Mouse (Mus musculus) gastrocnemius, postnatal 4 days (tissue): ENCODE results near the gene Mgmt. TPM values are rescaled to one million over a fixed set of nuclear protein-coding genes. Genes with fewer than 3 reads are reported as not detected.

Source experiments
- DNase-seq, 2 experiments: peaks; one replicate each; pipeline ENCODE4 v3.0.0; 2021 to 2022; ENCODE audit warnings: low spot score in 2 of 2, mixed read lengths in 2 of 2
- total RNA-seq, 2 experiments: library from RNA; stranded (reverse); gene quantifications; 2 replicates each; pipeline ENCODE4 v1.2.3; 2021

Gene Mgmt
- total RNA-seq, 2 experiments from 2014 or later, result 3.0 to 3.9 TPM

DNA sequence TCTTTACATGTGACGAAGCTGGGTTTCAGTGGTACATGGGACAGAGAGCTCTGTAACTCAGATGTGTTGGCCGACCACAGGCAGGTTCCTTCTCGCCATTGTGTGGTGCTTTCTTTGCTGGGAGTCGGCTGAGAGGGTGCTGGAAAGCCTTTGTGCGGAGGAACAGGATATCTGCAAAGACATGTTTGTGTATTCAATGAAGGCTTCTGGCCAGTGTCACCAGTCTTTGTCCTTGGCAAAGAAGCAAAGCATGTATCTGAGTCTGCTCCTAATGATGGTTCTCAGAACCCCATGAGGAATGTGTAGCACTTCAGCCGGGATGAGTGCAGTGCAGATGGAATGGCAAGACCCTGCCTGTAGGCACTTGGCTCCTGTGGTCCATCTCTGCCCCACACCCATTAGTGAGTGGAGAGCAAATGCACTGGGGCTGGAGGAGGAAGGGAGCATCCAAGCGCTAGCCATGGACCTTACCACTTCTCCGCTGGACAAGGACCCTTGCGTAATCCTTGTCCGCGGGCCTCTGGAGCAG, 14.3 kb downstream of the Mgmt start:
- no peak for DNase-seq

GRCm38 (mm10) chr7:136912901-136913300, 18.5 kb downstream of the Mgmt start:
- DNase-seq, result no peak

- DNase-seq, result no peak
Observed at GRCm38 (mm10) chr7:136916021-136916420, 21.6 kb downstream of the Mgmt start.

GRCm38 (mm10) chr7:136920976-136921755, 26.8 kb downstream of the Mgmt start:
- no peak for DNase-seq

DNA sequence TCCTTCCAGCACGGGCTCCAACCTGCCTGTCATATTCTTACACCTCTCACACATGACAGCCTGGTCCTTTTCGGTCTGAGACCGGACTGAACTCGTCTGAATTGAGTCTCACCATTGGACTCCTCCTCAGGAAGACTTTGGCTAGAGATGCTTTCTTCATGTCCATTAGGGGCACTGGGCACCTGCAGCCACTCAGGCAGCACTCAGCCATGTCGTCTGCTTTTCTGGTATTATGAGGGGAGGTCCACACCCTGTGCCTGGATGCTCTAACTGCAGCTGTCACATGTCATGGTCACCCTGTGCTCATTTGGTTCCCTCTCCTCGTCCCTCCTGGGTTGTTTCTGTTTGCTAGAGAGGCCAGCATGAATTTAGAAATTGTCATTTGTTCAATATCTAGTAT, 27.8 kb downstream of the Mgmt start:
- DNase-seq, result no peak

GRCm38 (mm10) chr7:136924610-136925260, 30.3 kb downstream of the Mgmt start:
- no peak for DNase-seq

GRCm38 (mm10) chr7:136926178-136926577, 31.8 kb downstream of the Mgmt start:
- DNase-seq, result no peak

GRCm38 (mm10) chr7:136930451-136930850, 36.0 kb downstream of the Mgmt start:
- DNase-seq, result no peak

GRCm38 (mm10) chr7:136933367-136933766, 39.0 kb downstream of the Mgmt start:
- DNase-seq, result no peak

DNA sequence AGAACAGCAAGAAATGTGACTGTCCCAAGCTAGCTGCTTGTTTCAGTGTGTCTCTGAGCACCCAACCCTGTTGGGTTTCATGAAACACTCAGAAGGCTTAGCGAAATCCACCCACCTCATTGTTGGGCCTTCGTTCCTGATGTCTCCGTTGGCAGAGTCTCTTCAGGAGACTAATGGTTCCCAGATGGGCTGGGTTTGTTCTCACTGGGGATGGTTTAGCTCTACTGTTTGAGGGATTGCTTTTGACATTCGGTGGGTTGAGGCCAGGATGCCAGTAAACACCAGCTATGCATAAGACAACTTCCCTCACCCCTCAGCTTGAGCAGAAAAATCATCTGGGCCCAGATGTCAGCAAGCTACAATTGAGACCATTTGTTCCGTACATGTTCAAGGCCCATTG, 39.9 kb downstream of the Mgmt start:
- DNase-seq, result no peak

DNA sequence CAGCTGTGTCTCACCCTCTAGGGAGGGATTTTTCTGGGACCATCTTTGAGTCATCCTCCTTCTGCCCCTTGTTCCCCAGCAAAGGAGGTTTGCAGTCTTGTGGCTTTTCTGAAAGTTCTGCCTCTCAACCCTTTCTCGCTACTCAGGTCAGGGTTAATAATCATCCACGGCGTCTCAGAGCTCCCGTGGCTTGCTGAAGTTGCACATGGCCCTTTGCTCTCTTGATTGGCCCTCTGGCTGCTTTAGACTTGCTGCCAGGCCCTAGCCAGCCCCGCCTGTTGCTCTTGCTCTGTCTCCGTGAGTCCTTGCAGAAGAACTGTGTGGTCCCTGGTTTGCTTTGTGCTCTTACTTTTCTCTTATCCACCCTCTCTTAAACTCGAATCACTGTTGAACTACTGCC, 40.4 kb downstream of the Mgmt start:
- no peak for DNase-seq

GRCm38 (mm10) chr7:136938371-136938770, 44.0 kb downstream of the Mgmt start:
- no peak for DNase-seq

DNA sequence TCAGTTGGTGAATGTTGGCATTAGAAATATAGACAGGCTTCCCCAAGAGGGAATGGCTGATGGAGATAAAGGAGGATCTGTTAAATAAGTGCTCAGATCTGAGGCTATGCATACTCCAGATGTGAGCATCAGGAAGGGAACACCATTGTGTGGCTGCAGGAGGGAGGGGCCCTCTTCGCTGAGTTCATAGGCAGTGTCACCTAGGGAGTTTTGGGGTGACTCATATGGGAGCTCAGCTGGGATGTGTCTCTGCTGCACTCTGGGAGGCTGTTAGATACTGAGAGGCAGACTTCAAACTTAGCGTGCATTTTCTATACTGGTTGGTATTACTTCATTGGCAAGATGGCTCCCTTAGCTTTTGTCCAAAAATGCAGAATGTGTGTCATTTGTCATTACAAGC, 48.0 kb downstream of the Mgmt start:
- DNase-seq, result no peak

DNA sequence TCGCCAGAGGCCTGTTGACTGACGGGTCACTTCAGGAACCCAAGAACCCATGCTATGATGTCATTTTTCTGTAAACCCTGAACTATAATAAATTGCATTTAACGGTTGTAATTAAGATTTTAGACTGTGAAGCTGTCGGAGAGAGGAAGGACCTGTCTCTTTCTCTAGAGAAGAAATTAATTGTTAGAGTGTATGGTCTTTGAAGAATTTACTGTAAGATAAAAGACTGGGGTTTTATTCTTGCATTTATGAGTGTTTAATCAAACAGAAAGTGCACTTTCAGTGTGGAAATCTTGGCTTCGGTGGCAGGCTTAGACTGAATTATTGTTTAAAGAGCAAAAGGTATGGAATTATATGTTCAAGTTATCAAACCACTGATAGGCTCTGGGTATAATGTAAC, 49.5 kb downstream of the Mgmt start:
- DNase-seq, result no peak

DNA sequence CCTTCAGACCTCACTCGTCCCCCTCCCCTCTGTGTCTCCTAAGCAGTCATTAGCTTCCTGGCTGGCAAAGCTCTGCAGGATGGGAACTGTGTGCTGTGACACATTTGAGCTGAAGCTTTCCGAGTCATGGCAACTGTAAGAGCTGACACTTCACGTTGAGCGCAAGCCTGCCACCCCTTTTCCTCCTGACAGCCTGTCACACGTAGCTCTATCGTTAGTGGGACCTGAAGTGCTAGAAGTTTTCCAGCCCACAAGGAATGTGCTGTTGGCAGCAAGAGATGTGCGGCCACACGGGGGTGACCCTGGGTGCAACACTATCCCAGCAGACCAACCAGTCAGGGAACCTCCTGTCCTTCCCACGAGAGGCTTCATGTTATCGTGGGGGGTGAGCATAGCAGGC, 51.3 kb downstream of the Mgmt start:
- no peak for DNase-seq

DNA sequence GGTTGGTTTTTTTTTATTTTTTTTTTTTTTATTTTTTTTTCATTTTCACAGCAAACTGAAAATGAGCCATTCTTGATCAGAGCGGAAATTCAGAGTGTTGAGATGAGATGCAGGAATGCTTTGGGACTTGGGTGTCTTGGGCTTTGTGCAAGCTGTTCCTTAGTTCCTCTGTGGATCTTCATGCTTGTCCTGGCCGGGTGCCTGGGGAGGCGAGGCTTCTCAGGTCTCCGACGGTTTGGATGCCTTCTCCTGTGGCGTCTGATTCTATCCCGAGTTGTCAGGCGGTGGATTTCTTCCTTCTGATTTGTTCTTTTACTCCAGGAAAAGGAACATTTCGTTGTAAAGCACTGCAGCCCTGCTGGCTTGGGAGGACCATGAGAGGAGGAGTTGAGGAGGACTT, 51.7 kb downstream of the Mgmt start:
- no peak for DNase-seq

DNA sequence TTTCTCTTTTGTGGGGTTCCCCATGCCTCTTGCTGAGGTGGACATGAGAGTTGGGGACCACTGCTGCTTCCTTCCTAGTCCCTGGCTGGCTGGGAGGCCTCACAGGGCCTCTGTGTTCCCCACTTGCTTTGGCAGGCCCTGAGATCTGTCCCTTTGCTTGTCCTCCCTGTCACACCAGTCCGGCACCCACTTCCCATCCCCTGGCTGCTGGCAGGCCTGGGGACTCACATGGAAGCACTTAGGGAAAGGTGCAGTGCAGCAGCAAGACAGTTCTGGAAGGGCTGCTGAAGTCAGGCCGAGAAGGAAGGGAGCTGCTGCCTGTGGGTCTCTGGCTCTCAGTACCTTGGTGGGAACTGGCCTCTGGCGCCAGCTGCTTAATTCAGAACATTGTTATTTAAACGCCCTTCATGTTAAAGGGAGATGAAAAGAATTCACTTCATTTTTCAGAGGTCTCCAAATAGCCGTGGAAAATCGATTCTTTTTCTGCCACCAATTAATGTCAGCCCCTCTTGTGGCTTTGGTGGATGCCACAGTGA, 53.9 kb downstream of the Mgmt start:
- no peak for DNase-seq

DNA sequence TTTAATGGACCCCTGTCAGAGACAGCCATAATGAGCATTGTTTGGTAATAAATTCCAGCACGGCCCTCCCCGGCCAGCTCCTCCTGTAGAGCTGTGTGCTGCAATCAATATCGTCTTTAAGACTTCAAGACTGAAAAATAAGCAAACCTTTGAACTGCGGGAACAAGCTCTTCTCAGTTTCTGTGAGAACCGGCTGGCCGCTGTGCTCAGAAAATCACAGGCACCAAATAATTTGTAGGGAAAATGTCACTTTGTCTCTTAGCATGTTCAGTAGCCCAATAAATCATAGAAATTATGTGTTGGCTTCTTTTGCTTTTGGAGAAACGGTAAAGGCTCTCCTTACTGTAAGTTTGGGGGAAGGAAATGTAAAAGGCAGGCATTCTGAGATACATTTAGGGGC, 58.2 kb downstream of the Mgmt start:
- DNase-seq, result no peak

DNA sequence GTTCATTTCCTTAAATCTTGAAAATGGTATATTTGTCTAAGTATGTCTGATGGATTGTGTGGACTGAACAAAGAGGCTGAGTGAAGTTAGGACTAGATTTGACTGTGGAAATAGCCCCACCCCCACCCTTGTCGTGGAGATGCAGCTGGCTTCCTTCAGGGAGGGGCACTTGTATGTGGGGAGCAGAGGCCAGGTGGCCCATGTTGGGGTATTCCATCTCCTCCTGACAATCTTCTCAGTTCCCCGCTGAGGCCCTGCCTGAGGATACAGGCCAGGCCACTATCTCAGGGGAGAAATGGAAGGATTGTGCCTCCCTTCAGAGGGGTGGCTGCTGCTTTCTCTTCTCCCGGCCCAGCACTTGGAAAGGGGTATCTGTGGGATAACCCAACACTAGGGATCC, 58.8 kb downstream of the Mgmt start:
- no peak for DNase-seq

- DNase-seq, result no peak
Observed at GRCm38 (mm10) chr7:136972361-136972760, 77.9 kb downstream of the Mgmt start.

GRCm38 (mm10) chr7:136975001-136975400, 80.6 kb downstream of the Mgmt start:
- DNase-seq, result no peak

DNA sequence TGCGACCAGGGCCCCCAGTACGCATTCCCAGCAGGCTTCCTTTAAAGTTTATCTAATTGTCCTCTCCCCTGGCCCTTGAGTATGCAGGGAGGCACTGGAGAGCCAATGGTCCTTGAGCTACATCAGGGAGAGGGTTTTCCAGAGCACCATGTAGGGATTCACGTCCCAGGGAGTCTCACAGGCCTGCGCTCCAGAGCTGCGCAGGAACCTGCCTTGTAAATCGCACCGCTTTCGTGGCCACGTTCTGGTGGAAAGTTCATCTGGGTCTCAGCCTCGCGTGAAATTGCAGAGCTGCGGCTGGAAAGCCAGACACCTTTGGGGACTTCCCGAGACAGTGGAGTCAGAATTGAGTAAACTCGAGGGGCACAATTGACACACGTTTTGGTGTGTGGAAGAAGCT, 103.0 kb downstream of the Mgmt start:
- DNase-seq, result no peak
